Mouse (Mus musculus): Measurements from ENCODE around the gene Jpt1. TPM values are rescaled to one million over a fixed set of nuclear protein-coding genes. Genes with fewer than 3 reads are reported as not detected.

Jpt1 gene
- polyA plus RNA-seq, 1 experiment from 2014 or later: 1,597 TPM

- H3K9ac ChIP-seq (ENCODE audit: low read depth, low read length): no peak overlapping the region
- no peaks in the 10 kb centered on the region for H3K4me1 ChIP-seq (ENCODE audit: control insufficient read depth, insufficient read depth, low read length)
- H3K4me2 ChIP-seq (ENCODE audit: low read length): no peak overlapping the region
- WGBS: 84% methylated on average over 16 of the region's 16 CpGs
- no peak for ATAC-seq
- H3K9me3 ChIP-seq (replicated peaks; ENCODE audit: control insufficient read depth, low read length, poor library complexity, severe bottlenecking): no peaks in the 10 kb centered on the region
- H3K4me3 ChIP-seq (ENCODE audit: low read depth, low read length): no peak overlapping the region
- no peaks in the 10 kb centered on the region for H3K27me3 ChIP-seq (ENCODE audit: control insufficient read depth, insufficient read depth, low read depth, low read length)
- no peak overlapping the region for H3K27ac ChIP-seq (ENCODE audit: low read length)
- no peaks in the 10 kb centered on the region for H3K36me3 ChIP-seq (ENCODE audit: control insufficient read depth, insufficient read depth, low read length)
Measured at GRCm38 (mm10) chr11:115448075-115448474, 66.1 kb downstream of the Jpt1 start.

Small RNA genes within 50 kb of the gene (microRNA-seq; reads per million reads assigned to microRNA genes)
- not detected for gene Mir3968

Other genes starting within 250 kb of the Jpt1 start
- 0.18 and 0.31 TPM in 2 replicates for gene Grin2c, start 247.1 kb downstream of the Jpt1 start, polyA plus RNA-seq (2015; fragmentation: Nextera tagmentation; extraction: Ambion mirVana)
- 19.7 and 23.4 TPM in 2 replicates for gene Fdxr, start 237.3 kb downstream of the Jpt1 start, polyA plus RNA-seq (2015; fragmentation: Nextera tagmentation; extraction: Ambion mirVana)
- 0.91 and 1.4 TPM in 2 replicates for gene Fads6, start 216.7 kb downstream of the Jpt1 start, polyA plus RNA-seq (2015; fragmentation: Nextera tagmentation; extraction: Ambion mirVana)
- gene Otop2, start 207.2 kb downstream of the Jpt1 start, polyA plus RNA-seq (2015; fragmentation: Nextera tagmentation; extraction: Ambion mirVana): 0.09 and 0.29 TPM in 2 replicates
- gene Ush1g, start 192.3 kb downstream of the Jpt1 start, polyA plus RNA-seq (2015; fragmentation: Nextera tagmentation; extraction: Ambion mirVana): 0.10 and 0.20 TPM in 2 replicates
- 0.78 and 0.80 TPM in 2 replicates for gene Otop3, start 179.7 kb downstream of the Jpt1 start, polyA plus RNA-seq (2015; fragmentation: Nextera tagmentation; extraction: Ambion mirVana)
- gene Hid1, start 146.6 kb downstream of the Jpt1 start, polyA plus RNA-seq (2015; fragmentation: Nextera tagmentation; extraction: Ambion mirVana): 68.6 and 75.2 TPM in 2 replicates
- 18.5 and 21.6 TPM in 2 replicates for gene Cdr2l, start 132.5 kb downstream of the Jpt1 start, polyA plus RNA-seq (2015; fragmentation: Nextera tagmentation; extraction: Ambion mirVana)
- 173 and 180 TPM in 2 replicates for gene Mrpl58, start 110.6 kb downstream of the Jpt1 start, polyA plus RNA-seq (2015; fragmentation: Nextera tagmentation; extraction: Ambion mirVana)
- 773 and 819 TPM in 2 replicates for gene Atp5h, start 94.4 kb downstream of the Jpt1 start, polyA plus RNA-seq (2015; fragmentation: Nextera tagmentation; extraction: Ambion mirVana)
- 20.1 and 23.1 TPM in 2 replicates for gene Kctd2, start 94.3 kb downstream of the Jpt1 start, polyA plus RNA-seq (2015; fragmentation: Nextera tagmentation; extraction: Ambion mirVana)
- not detected in 2 replicates for gene Trim80, start 73.8 kb downstream of the Jpt1 start, polyA plus RNA-seq (2015; fragmentation: Nextera tagmentation; extraction: Ambion mirVana)
- gene Slc16a5, start 51.9 kb downstream of the Jpt1 start, polyA plus RNA-seq (2015; fragmentation: Nextera tagmentation; extraction: Ambion mirVana): 0.19 TPM in 1 of 2 replicates, not detected in the other
- 19.6 and 23.1 TPM in 2 replicates for gene Armc7, start 38.7 kb downstream of the Jpt1 start, polyA plus RNA-seq (2015; fragmentation: Nextera tagmentation; extraction: Ambion mirVana)
- 100 and 104 TPM in 2 replicates for gene Nt5c, start 22.5 kb downstream of the Jpt1 start, polyA plus RNA-seq (2015; fragmentation: Nextera tagmentation; extraction: Ambion mirVana)
- 1,000 and 1,072 TPM in 2 replicates for gene Sumo2, start 21.9 kb upstream of the Jpt1 start, polyA plus RNA-seq (2015; fragmentation: Nextera tagmentation; extraction: Ambion mirVana)
- gene Nup85, start 50.0 kb upstream of the Jpt1 start, polyA plus RNA-seq (2015; fragmentation: Nextera tagmentation; extraction: Ambion mirVana): 103 and 106 TPM in 2 replicates
- 75.6 and 77.0 TPM in 2 replicates for gene Mrps7, start 89.5 kb upstream of the Jpt1 start, polyA plus RNA-seq (2015; fragmentation: Nextera tagmentation; extraction: Ambion mirVana)
- 34.7 and 37.5 TPM in 2 replicates for gene Gga3, start 89.7 kb upstream of the Jpt1 start, polyA plus RNA-seq (2015; fragmentation: Nextera tagmentation; extraction: Ambion mirVana)
- gene Mif4gd, start 98.6 kb upstream of the Jpt1 start, polyA plus RNA-seq (2015; fragmentation: Nextera tagmentation; extraction: Ambion mirVana): 12.5 and 12.7 TPM in 2 replicates
- 42.5 and 50.8 TPM in 2 replicates for gene Slc25a19, start 113.9 kb upstream of the Jpt1 start, polyA plus RNA-seq (2015; fragmentation: Nextera tagmentation; extraction: Ambion mirVana)
- gene Grb2, start 194.2 kb upstream of the Jpt1 start, polyA plus RNA-seq (2015; fragmentation: Nextera tagmentation; extraction: Ambion mirVana): 177 and 196 TPM in 2 replicates

Measured in midbrain, embryonic 16.5 days (tissue).